Mouse (Mus musculus): ENCODE results near the gene Mtch1. TPM values are rescaled to one million over a fixed set of nuclear protein-coding genes. Genes with fewer than 3 reads are reported as not detected.
A peak's percentile ranks its signal among the peaks of the same experiment; 100 is the strongest.

The Mtch1 gene
- total and polyA plus RNA-seq, 3 experiments, result 143 to 233 (median 147) TPM

DNA sequence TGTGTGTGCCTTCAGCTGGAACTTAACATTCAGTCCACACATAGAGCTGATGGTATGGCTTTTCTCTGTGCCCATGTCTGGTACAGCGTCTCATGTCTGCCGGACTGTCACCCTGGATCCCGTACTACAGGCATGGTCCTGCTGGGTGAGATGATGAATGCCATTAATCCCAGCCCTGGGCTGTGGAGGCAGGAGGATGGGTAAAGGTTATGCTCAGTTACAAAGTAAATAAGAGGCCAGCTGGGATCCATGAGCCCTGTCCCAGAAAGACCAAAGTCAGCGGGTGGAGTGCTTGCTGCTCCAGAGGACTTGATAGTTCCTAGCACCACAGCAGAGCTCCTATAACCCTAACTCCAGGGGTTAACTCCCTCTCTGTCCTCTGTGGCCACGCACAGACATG, 51.9 kb downstream of the Mtch1 start:
- Histone ChIP-seq H3K27ac (ENCODE audit: control insufficient read depth, low read depth, low read length) (no peak overlapping the region), H3K4me1 (ENCODE audit: control insufficient read depth in 1 of 2, insufficient read depth in 2 of 2, low read length in 2 of 2) (peaks cover 0 to 2% of the 10 kb centered on the region in 2 experiments; a peak in 1 of 4 replicates), H3K27me3 (ENCODE audit: control insufficient read depth in 1 of 2, insufficient read depth in 2 of 2, low read length in 2 of 2) (no peaks in the 10 kb centered on the region), H3K9ac (ENCODE audit: control insufficient read depth, low read depth, low read length, poor library complexity, severe bottlenecking) (no peak overlapping the region), H3K9me3 (replicated peaks; ENCODE audit: insufficient read depth, low read length) (no peaks in the 10 kb centered on the region), H3K79me2 (ENCODE audit: control insufficient read depth, insufficient read depth, low read length, poor library complexity) (no peaks in the 10 kb centered on the region), H3K4me3 (ENCODE audit: control insufficient read depth in 1 of 2, insufficient read depth in 1 of 2, low read depth in 2 of 2, low read length in 2 of 2) (no peak overlapping the region), H3K36me3 (ENCODE audit: control insufficient read depth in 1 of 2, insufficient read depth in 2 of 2, low read length in 2 of 2) (peaks cover 3 to 10% of the 10 kb centered on the region in 2 experiments; a peak in 3 of 4 replicates)
- TF ChIP-seq ZC3H11A (IDR thresholded peaks at IDR 0.05; ENCODE audit: low read depth, low read length) (no peak), JUND (IDR thresholded peaks at IDR 0.05; ENCODE audit: low read depth, low read length) (no peak), CHD2 (IDR thresholded peaks at IDR 0.05; ENCODE audit: low read length) (no peak), RAD21 (IDR thresholded peaks at IDR 0.05; ENCODE audit: low read depth, low read length) (no peak), SMC3 (IDR thresholded peaks at IDR 0.05; ENCODE audit: low read depth, low read length) (no peak), MAFK (IDR thresholded peaks at IDR 0.05; ENCODE audit: borderline replicate concordance, low read depth, low read length) (no peak), ELF1 (IDR thresholded peaks at IDR 0.05; ENCODE audit: low read depth, low read length) (no peak), MAZ (IDR thresholded peaks at IDR 0.05; ENCODE audit: low read depth, low read length) (no peak), NELFE (IDR thresholded peaks at IDR 0.05; ENCODE audit: low read depth, low read length) (no peak), POLR2AphosphoS5 (IDR thresholded peaks at IDR 0.05; ENCODE audit: borderline replicate concordance, low read depth, low read length) (no peak), ZKSCAN1 (IDR thresholded peaks at IDR 0.05; ENCODE audit: low read depth, low read length) (no peak), E2F4 (IDR thresholded peaks at IDR 0.05; ENCODE audit: borderline replicate concordance, low read depth, low read length) (no peak), HCFC1 (IDR thresholded peaks at IDR 0.05; ENCODE audit: low read depth, low read length) (no peak), POLR2AphosphoS2 (IDR thresholded peaks at IDR 0.05; ENCODE audit: low read length) (no peak), MYB (IDR thresholded peaks at IDR 0.05; ENCODE audit: low read depth, low read length) (no peak), CHD1 (IDR thresholded peaks at IDR 0.05; ENCODE audit: low read depth, low read length) (no peak)
- no peak for DNase-seq (ENCODE audit: low read depth, low spot score)

DNA sequence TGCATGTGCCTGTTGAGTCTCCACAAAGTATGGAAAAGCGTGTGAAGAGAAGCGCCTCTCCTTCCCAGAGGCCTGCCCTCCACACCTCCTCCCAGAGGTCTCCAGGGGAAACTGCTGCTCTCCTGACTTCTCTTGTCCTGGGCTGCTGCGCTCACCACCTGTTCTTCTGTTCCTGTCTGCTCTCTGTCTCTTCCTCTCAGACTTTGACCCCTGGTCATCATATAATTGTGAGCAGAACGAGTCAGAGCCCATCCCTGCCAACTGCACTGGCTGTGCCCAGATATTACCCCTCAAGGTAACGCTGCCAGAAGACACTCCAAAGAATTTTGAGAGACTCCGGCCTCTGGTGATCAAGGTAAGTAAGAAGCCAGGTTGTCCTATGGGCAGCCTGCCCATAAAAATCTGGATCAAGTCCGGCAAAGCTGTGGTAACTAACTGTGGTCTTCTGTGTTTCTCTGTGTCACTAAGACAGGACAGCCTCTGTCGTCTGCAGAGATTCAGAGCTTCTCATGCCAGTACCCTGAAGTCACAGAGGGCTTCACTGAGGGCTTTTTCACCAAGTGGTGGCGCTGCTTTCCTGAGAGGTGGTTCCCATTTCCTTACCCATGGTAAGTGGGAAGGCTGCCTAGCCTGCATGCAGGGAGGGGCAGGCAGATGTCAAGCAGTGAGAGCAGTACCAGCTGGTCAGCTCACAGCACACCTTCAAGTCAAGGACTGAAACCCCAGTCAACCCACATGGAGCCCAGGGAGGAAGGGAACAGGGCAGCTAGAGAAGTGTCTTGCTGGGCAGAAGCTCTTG, 53.7 kb downstream of the Mtch1 start:
- Histone ChIP-seq H3K79me2 (ENCODE audit: control insufficient read depth, insufficient read depth, low read length, poor library complexity) (no peaks in the 10 kb centered on the region), H3K36me3 (ENCODE audit: control insufficient read depth in 1 of 2, insufficient read depth in 2 of 2, low read length in 2 of 2) (peaks cover 3 to 6% of the 10 kb centered on the region in 2 experiments; a peak in 2 of 4 replicates)
- no peak for DNase-seq (ENCODE audit: low read depth, low spot score)

More for the DNA sequence above, 53.7 kb downstream of the Mtch1 start:
- no peak overlapping the region for H3K27ac ChIP-seq (ENCODE audit: control insufficient read depth, low read depth, low read length)
- no peak overlapping the region for H3K9ac ChIP-seq (ENCODE audit: control insufficient read depth, low read depth, low read length, poor library complexity, severe bottlenecking)
- peak in 1 of 3 experiments; percentile 6; a peak in 1 of 6 replicates for TF ChIP-seq CTCF (IDR thresholded peaks at IDR 0.05 in 2 of 3, conservative IDR thresholded peaks at IDR 0.05 in 1 of 3; ENCODE audit: control insufficient read depth in 1 of 3, insufficient read depth in 1 of 3, low read depth in 2 of 3, low read length in 3 of 3, poor library complexity in 1 of 3, severe bottlenecking in 1 of 3)
- TF ChIP-seq ZMIZ1 (IDR thresholded peaks at IDR 0.05; ENCODE audit: low read depth, low read length), result no peak
- H3K27me3 ChIP-seq (ENCODE audit: control insufficient read depth in 1 of 2, insufficient read depth in 2 of 2, low read length in 2 of 2), result no peaks in the 10 kb centered on the region
- H3K9me3 ChIP-seq (replicated peaks; ENCODE audit: insufficient read depth, low read length), result no peaks in the 10 kb centered on the region
- peaks cover 0 to 2% of the 10 kb centered on the region in 2 experiments; a peak in 1 of 4 replicates for H3K4me1 ChIP-seq (ENCODE audit: control insufficient read depth in 1 of 2, insufficient read depth in 2 of 2, low read length in 2 of 2)
- no peak overlapping the region for H3K4me3 ChIP-seq (ENCODE audit: control insufficient read depth in 1 of 2, insufficient read depth in 1 of 2, low read depth in 2 of 2, low read length in 2 of 2)
